Mouse (Mus musculus): ENCODE measurements around the gene Mcf2l. TPM values are rescaled to one million over a fixed set of nuclear protein-coding genes. Genes with fewer than 3 reads are reported as not detected.

Mcf2l gene
- polyA plus RNA-seq, 1 experiment: 17.3 TPM

DNA sequence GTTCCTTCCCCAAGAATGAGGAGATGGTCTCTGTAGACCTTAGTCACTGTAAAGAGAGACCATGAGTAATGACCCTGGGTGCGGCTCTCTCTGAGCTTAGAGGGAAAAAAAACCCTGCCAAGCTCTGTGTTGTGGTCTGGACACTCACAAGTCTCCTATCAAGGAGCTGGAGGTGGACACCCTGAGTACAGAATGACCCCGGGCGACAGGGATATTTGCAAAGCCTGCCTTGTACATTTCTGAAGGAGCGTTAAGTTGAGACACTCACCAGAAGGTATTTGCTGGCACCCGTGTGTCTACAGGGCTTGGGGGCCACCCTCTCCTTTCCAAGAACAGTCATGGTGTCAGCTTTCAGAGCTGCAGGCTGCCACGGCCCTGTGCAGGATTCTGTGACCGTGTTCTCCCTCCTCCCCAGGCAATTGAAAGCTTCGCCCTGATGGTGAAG, 123.2 kb downstream of the Mcf2l start:
- 80% methylated on average over 8 of the region's 8 CpGs for WGBS

DNA sequence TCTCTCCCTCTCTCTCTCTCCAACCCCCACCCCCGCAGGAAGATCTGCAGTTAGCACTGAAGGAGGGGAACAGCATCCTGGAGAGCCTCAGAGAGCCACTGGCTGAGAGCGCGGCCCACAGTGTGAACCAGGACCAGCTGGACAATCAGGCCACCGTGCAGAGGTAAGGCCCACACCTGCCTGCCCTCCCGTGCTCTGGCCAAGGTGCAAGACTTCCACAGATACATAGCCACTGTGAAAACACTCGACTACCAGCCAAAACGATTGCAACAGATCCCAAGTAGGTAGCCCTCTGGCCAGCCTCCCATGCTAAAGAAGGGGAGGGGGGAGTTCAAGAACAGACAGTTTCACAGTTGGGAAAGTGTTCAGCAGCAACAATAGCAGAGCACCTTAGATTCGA, 124.7 kb downstream of the Mcf2l start:
- Histone ChIP-seq H3K27ac (ENCODE audit: control insufficient read depth, insufficient read depth, low read depth, low read length, poor library complexity) (no peak overlapping the region), H3K4me3 (replicated peaks; ENCODE audit: control insufficient read depth, low read depth, low read length) (no peak overlapping the region), H3K4me1 (ENCODE audit: control insufficient read depth, insufficient read depth, low read length) (no peaks in the 10 kb centered on the region)
- TF ChIP-seq POLR2A (IDR thresholded peaks at IDR 0.05; ENCODE audit: borderline replicate concordance, control insufficient read depth, low read depth, low read length) (no peak), CTCF (IDR thresholded peaks at IDR 0.05; ENCODE audit: control insufficient read depth, insufficient read depth, low read length) (no peak)
- WGBS: 78% methylated on average over 8 of the region's 8 CpGs

More for the DNA sequence above, 123.2 kb downstream of the Mcf2l start:
- Histone ChIP-seq H3K4me1 (ENCODE audit: control insufficient read depth, insufficient read depth, low read length) (no peaks in the 10 kb centered on the region), H3K27ac (ENCODE audit: control insufficient read depth, insufficient read depth, low read depth, low read length, poor library complexity) (no peak overlapping the region), H3K4me3 (replicated peaks; ENCODE audit: control insufficient read depth, low read depth, low read length) (no peak overlapping the region)
- no peak for TF ChIP-seq CTCF (IDR thresholded peaks at IDR 0.05; ENCODE audit: control insufficient read depth, insufficient read depth, low read length)
- no peak for TF ChIP-seq POLR2A (IDR thresholded peaks at IDR 0.05; ENCODE audit: borderline replicate concordance, control insufficient read depth, low read depth, low read length)

DNA sequence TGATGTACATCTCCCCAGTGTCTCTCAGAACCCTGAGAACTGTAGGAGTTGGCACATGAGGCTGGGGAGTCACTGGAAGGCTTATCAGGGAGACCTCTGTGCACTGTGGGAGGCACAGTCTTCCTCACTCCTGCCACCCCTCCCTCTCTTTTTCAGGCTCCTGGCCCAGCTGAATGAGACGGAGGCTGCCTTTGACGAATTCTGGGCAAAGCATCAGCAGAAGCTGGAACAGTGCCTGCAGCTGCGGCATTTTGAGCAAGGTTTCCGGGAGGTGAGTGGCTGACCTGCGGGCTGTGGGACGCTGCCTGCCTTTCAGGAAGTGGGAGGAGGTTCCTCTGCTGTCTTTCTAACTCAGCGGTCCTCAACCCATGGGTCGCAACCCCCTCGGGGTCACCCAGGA, 126.2 kb downstream of the Mcf2l start:
- WGBS: 56% methylated on average over 9 of the region's 9 CpGs
- Histone ChIP-seq H3K4me1 (ENCODE audit: control insufficient read depth, insufficient read depth, low read length) (no peaks in the 10 kb centered on the region; the same call in 1 of the 2 replicates), H3K27ac (ENCODE audit: control insufficient read depth, insufficient read depth, low read depth, low read length, poor library complexity) (no peak overlapping the region), H3K4me3 (replicated peaks; ENCODE audit: control insufficient read depth, low read depth, low read length) (no peak overlapping the region)
- TF ChIP-seq POLR2A (IDR thresholded peaks at IDR 0.05; ENCODE audit: borderline replicate concordance, control insufficient read depth, low read depth, low read length) (no peak), CTCF (IDR thresholded peaks at IDR 0.05; ENCODE audit: control insufficient read depth, insufficient read depth, low read length) (no peak)

DNA sequence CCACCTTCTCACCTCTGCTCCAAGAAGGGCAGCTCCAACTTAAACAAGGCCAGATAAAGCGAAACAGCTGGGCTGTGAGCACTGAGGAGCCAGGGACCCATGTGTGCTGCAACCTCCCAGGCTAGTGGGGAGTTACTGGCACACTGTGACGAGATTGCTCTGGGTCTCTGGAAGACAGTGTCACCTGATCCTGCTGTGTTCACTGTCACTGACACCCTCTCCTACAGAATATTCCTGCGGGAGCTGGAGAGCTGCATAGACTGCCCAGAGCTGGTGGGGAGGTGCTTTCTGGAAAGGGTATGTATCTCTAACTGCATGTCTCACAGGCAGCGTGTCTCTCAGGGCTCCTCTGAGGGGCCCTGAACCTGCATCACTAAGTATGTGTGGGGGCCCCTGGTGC, 133.9 kb downstream of the Mcf2l start:
- H3K27ac ChIP-seq (ENCODE audit: control insufficient read depth, insufficient read depth, low read depth, low read length, poor library complexity): no peak overlapping the region
- 77% methylated on average over 4 of the region's 4 CpGs for WGBS
- TF ChIP-seq POLR2A (IDR thresholded peaks at IDR 0.05; ENCODE audit: borderline replicate concordance, control insufficient read depth, low read depth, low read length) (no peak), CTCF (IDR thresholded peaks at IDR 0.05; ENCODE audit: control insufficient read depth, insufficient read depth, low read length) (no peak)

DNA sequence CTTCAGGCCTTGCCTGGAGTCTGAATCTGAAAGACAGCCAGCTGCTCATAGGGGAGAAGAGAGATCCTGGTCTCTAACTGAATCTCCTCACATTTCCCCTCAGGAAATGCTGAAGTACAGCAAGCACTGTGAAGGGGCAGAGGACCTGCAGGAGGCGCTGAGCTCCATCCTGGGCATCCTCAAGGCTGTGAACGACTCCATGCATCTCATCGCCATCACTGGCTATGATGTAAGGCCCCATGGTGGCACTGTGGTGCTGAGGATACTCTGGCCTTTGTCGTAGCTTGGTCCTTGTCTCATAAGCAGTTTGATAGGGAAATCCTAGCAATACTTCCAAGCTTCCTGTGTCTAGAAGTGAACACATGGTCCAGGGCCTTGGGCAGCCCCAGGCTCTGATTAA, 136.7 kb downstream of the Mcf2l start:
- WGBS: 56% methylated on average over 4 of the region's 4 CpGs
- TF ChIP-seq CTCF (IDR thresholded peaks at IDR 0.05; ENCODE audit: control insufficient read depth, insufficient read depth, low read length): peak; percentile 54; the same call in 1 of the 2 replicates
- no peak for TF ChIP-seq POLR2A (IDR thresholded peaks at IDR 0.05; ENCODE audit: borderline replicate concordance, control insufficient read depth, low read depth, low read length)
- Histone ChIP-seq H3K27ac (ENCODE audit: control insufficient read depth, insufficient read depth, low read depth, low read length, poor library complexity) (no peak overlapping the region), H3K4me3 (replicated peaks; ENCODE audit: control insufficient read depth, low read depth, low read length) (no peak overlapping the region), H3K4me1 (ENCODE audit: control insufficient read depth, insufficient read depth, low read length) (no peaks in the 10 kb centered on the region)

More for the DNA sequence above, 133.9 kb downstream of the Mcf2l start:
- H3K4me3 ChIP-seq (replicated peaks; ENCODE audit: control insufficient read depth, low read depth, low read length): no peak overlapping the region
- H3K4me1 ChIP-seq (ENCODE audit: control insufficient read depth, insufficient read depth, low read length): no peaks in the 10 kb centered on the region; the same call in 1 of the 2 replicates

DNA sequence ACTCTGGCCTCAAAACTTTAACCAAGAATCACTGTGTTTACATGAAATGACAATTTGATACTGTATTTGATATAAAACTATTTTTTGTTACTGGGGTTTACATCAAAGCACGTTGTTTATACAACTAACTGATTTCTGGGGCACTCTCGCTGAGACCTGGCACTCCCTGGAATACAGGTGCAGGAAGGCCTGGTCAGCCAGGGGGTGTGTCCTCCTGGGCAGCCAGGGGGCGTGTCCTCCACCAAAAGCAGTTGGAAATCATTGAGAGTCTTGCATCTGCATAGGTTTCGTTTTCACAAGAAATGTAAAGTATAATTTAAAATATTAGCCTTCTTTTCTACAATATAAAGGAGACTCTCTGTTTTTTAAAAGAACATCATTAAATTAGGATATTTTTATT, 146.0 kb downstream of the Mcf2l start:
- Histone ChIP-seq H3K4me3 (replicated peaks; ENCODE audit: control insufficient read depth, low read depth, low read length) (no peak overlapping the region), H3K4me1 (ENCODE audit: control insufficient read depth, insufficient read depth, low read length) (peaks cover 1% of the 10 kb centered on the region; the same call in 1 of the 2 replicates), H3K27ac (ENCODE audit: control insufficient read depth, insufficient read depth, low read depth, low read length, poor library complexity) (no peak overlapping the region)
- TF ChIP-seq CTCF (IDR thresholded peaks at IDR 0.05; ENCODE audit: control insufficient read depth, insufficient read depth, low read length) (no peak), POLR2A (IDR thresholded peaks at IDR 0.05; ENCODE audit: borderline replicate concordance, control insufficient read depth, low read depth, low read length) (no peak)
- WGBS: 55% methylated on average over 4 of the region's 4 CpGs

DNA sequence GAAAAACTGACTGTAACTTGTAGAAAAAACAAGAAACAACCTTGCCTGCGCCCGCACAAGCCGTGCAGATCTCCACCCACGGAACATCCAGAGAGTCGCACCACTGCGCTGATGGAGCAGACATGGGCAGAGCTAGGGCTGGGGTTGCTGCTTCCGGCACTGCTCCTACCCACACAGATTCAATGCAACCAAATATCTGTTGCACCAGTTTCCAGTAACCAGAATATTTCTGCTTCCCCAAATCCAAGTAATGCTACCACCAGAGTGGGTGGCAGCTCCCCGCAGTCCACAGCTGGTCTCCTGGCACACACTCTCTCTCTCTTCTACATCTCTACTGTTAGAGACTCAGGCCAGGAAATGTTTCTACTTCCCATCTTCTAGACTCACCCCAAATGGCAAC, 148.2 kb downstream of the Mcf2l start:
- Histone ChIP-seq H3K27ac (ENCODE audit: control insufficient read depth, insufficient read depth, low read depth, low read length, poor library complexity) (no peak overlapping the region), H3K4me3 (replicated peaks; ENCODE audit: control insufficient read depth, low read depth, low read length) (no peak overlapping the region), H3K4me1 (ENCODE audit: control insufficient read depth, insufficient read depth, low read length) (peaks cover 3% of the 10 kb centered on the region; the same call in 1 of the 2 replicates)
- TF ChIP-seq CTCF (IDR thresholded peaks at IDR 0.05; ENCODE audit: control insufficient read depth, insufficient read depth, low read length) (no peak), POLR2A (IDR thresholded peaks at IDR 0.05; ENCODE audit: borderline replicate concordance, control insufficient read depth, low read depth, low read length) (0 out of 2 replicates have a peak, but pooled peaks have one; percentile 29)
- WGBS: 42% methylated on average over 8 of the region's 8 CpGs

DNA sequence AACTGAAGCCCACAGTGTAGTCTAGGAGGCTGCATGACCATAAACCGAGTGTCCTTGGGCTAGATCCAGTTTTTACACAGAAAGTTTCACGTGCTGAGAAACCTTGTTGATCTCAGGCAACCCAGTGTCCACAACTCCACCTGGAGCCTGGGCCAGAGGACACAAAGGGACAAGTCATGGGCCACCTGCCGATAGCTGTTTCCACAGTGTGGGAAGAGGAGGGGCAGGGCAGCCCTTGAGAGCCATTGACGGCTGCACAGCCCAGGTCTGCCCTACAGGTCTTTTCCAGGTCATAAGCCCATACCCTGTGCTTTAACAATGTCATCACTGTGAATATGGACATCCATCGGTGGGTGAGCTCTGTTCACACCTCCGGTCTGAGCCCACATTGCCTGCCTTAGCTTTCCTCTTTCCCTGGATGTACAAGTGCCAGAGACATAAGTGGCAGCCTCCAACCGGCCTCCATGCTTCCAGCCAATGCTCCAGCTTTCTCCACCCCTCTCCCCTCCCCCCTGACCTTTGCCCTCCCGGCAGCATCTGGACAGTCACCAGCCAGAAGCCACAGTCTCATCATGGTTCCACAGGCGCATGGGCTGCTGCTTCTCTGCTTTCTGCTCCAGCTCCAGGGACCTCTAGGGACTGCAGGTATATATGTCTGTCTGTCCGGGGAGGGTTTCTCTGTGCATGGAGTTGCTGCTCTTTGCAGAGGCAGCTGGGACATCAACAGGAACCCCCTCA, 152.1 kb downstream of the Mcf2l start, which contains the start of gene F7:
Gene F7 (plus strand): TSS at position 548 of the 738 bp plus-strand sequence.
- Histone ChIP-seq H3K4me1 (ENCODE audit: control insufficient read depth, insufficient read depth, low read length) (peaks cover 11% of the 10 kb centered on the region; the same call in 1 of the 2 replicates), H3K4me3 (replicated peaks; ENCODE audit: control insufficient read depth, low read depth, low read length) (no peak within 1 kb of the TSS), H3K27ac (ENCODE audit: control insufficient read depth, insufficient read depth, low read depth, low read length, poor library complexity) (no peak within 1 kb of the TSS)
- 72% methylated on average over 10 of the region's 10 CpGs for WGBS
- TF ChIP-seq POLR2A (IDR thresholded peaks at IDR 0.05; ENCODE audit: borderline replicate concordance, control insufficient read depth, low read depth, low read length) (no peak), CTCF (IDR thresholded peaks at IDR 0.05; ENCODE audit: control insufficient read depth, insufficient read depth, low read length) (no peak)
